Mouse (Mus musculus): Measurements from ENCODE around the gene Tmc4.

Gene Tmc4

DNA sequence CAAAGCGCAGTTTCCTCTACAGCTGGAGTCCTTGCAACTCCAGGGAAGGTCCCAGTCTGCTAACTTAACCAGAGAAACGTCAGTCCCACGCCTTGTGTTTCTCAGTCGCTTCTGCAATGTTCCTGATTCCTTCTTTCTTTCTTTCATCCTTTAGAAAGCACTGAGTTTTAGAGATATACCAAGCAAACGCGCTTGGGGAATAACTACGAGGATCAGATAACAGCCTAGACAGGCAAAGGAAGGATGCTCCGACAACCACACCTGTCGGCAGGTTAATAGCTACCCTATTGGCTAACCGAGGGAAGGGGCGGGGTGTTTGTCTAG lies 33.0 kb downstream of the Tmc4 start:
- no peak for DNase-seq (ENCODE audit: low spot score in 2 of 2)

- DNase-seq (ENCODE audit: low spot score in 2 of 2): no peak
Observed at GRCm38 (mm10) chr7:3643843-3644242, 33.5 kb downstream of the Tmc4 start.

DNA sequence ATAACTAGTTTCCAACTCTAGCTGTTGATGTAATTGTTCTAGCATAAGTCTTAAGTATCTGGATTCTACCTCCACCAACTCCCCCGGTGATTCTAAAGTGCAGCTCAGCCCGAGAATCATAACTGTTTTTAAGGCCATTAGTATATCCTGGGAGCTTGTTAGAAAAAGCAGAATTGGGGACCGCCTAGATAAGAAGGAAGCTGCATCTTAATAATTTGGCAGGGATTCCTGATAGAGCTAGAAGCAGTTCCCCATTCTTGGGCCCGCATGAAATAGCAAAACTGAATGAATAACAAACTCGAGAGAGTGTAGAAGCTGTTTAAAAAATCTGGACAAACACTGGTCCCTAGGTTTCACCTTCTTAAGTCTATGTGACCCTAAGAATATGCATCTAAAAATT lies 33.9 kb downstream of the Tmc4 start:
- DNase-seq (ENCODE audit: low spot score in 2 of 2): no peak

GRCm38 (mm10) chr7:3630478-3630815 lies 46.9 kb downstream of the Tmc4 start:
- no peak for DNase-seq (ENCODE audit: low spot score in 2 of 2)

GRCm38 (mm10) chr7:3629543-3630477 lies 47.5 kb downstream of the Tmc4 start, which contains the start of the genes Tfpt and Prpf31:
Tfpt (minus strand) TSS chr7:3629929.
Prpf31 (plus strand) TSS chr7:3629985.
- peak; percentile 93 to 94 for DNase-seq (ENCODE audit: low spot score in 2 of 2)

DNA sequence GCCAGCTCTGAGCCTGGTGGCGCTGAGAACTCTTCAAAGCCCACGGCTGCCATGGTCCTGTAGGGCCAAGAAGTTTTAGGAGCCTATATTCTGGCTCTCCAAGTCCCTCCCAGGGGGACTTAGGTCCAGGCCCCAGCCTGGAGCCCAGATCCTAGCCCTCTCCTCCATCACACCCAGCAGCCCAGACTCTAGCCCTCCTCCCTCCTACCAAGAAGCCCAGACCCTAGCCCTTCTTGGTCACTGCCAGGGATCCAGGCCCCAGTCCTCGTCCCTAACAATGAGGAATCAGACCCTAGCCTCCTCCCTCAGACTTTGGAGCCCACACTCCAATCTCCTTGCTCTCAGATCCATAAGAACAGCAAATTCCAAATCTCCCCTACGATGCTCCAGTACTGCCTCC lies 48.3 kb downstream of the Tmc4 start:
- no peak for DNase-seq (ENCODE audit: low spot score in 2 of 2)

GRCm38 (mm10) chr7:3617242-3617995 lies 59.9 kb downstream of the Tmc4 start, which contains the start of gene Ndufa3:
Ndufa3 (plus strand) TSS chr7:3617373.
- DNase-seq (ENCODE audit: low spot score in 2 of 2): peak; percentile 75 to 86

- DNase-seq (ENCODE audit: low spot score in 2 of 2): no peak
Observed at GRCm38 (mm10) chr7:3616389-3617241, 60.7 kb downstream of the Tmc4 start.

DNA sequence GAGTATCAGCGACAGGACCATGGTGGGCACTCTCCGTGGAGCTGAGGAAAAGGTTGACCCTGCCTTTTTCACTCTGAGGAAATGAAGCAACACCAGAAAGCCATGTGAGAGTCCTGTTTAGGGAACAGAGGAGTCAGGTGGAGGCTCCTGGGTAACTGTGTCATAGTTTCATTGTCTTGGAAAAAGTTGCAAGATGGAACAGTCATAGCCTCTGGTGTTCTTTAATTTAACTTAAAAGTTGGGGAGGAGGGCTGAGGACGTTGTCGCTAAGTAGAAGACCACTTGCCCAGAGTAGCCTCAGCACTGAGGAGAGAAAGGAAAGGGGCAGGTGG lies 61.3 kb downstream of the Tmc4 start, which contains the start of gene Oscar:
Oscar (minus strand) TSS at position 101 of the 332 bp plus-strand sequence.
- DNase-seq (ENCODE audit: low spot score in 2 of 2): no peak

Data from natural killer cell, adult 2 months (primary cell).